Mouse (Mus musculus) left cerebral cortex, postnatal 4 days (tissue): ENCODE measurements around the gene Dlx3. TPM values are rescaled to one million over a fixed set of nuclear protein-coding genes. Genes with fewer than 3 reads are reported as not detected.

Experiments used
- DNase-seq: peaks from one replicate; pipeline ENCODE4 v3.0.0-alpha.2; 2022
- intact Hi-C: fragments of 180-260 bp; cut with DNase I; formaldehyde crosslinking; loops from one replicate; pipeline ENCODE4 v1.15.1; 2025
- total RNA-seq, 2 experiments: library from RNA; stranded (reverse); gene quantifications; 2 replicates each; pipeline ENCODE4 v1.2.3; 2021

Gene Dlx3
- total RNA-seq, 2 experiments from 2014 or later: not detected

DNA sequence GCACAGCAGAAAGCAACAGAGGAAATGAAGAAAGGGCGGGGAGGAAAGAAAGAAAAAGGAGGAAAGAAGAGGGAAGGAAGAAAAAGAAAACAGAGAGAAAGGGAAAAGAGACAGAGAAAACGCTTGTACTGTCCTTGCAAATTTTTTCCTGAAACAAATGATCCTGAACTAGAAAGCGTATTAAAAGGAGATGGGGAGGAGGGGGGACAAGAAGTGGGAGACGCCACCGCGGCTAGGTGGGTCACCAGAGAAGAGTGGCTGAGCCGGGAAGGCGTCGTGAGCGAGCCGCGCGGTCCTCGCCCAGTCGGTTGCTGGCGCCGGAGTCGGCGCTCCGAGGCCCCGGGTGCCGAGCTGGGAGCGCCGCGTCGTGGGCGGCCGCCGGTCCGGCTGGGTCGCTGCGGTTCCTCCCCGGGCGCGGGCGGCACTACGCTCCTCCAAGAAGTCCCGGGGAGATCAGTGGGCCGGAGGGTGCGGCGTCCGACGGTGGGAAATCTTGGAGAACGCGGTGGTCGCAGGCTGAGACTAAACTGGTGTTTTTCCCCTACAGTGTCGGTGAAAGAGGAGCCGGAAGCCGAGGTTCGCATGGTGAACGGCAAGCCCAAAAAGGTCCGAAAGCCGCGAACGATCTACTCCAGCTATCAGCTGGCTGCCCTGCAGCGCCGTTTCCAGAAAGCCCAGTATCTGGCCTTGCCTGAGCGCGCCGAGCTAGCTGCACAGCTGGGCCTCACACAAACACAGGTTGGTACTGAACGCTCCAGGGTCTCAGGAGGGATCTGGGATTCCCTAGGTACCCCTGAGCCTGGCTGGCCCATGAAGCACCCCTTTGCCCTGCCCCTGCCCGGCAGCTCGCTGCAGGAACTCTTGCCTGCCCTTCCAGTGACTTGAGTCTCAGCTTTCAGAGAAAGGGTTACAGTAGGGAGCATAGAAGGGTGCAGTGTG lies 1.5 kb downstream of the Dlx3 start:
- no peak for DNase-seq
- intact Hi-C loops: no loop called here

DNA sequence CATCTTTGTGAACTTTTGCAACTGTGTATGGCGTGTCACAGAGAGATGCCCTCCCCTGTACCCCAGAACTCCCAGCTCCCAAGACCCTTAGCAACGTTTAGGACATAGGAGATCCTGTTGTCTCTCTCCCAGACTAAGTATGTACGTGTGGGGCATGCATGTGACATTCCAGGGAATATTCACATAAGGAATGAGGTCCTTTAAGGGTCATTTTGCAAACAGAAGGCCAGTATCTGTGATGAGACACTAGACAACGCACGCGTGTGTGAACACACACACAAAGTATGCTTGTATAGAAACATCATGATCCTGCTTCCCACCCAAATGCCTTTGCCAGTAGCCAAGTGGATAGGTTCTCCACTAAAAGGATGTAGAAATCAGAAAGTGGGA lies 2.2 kb downstream of the Dlx3 start:
- no peak for DNase-seq
- intact Hi-C loops: no loop called here

DNA sequence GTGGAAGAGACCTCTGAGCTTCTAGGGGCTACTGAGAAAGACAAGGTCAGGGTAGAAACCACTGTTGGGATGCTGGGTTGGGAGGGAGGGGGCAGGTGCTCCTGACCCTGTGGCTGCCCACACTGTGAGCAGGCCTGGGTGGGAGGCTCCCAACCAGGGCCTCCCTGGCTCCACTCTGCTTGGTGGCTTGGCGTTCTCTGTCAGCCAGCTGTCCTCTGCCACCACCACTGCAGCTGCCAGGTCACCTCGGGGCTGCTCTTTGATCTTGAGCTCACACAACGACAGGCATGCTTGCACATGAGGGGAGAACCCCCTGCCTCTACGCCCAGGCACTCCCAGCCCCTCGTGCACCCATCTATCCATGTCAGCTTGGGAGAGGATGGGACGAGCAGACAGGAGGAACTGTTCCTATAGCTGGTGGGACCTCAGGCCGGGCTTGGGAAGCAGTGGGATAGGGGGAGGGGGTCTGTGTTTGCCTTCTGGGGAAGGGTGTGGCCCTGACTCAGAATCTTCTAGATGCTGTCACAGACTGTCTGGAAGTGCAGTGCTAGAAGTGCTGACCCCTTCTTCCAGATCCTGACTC lies 5.5 kb downstream of the Dlx3 start:
- intact Hi-C loops: no loop called here
- no peak for DNase-seq

DNA sequence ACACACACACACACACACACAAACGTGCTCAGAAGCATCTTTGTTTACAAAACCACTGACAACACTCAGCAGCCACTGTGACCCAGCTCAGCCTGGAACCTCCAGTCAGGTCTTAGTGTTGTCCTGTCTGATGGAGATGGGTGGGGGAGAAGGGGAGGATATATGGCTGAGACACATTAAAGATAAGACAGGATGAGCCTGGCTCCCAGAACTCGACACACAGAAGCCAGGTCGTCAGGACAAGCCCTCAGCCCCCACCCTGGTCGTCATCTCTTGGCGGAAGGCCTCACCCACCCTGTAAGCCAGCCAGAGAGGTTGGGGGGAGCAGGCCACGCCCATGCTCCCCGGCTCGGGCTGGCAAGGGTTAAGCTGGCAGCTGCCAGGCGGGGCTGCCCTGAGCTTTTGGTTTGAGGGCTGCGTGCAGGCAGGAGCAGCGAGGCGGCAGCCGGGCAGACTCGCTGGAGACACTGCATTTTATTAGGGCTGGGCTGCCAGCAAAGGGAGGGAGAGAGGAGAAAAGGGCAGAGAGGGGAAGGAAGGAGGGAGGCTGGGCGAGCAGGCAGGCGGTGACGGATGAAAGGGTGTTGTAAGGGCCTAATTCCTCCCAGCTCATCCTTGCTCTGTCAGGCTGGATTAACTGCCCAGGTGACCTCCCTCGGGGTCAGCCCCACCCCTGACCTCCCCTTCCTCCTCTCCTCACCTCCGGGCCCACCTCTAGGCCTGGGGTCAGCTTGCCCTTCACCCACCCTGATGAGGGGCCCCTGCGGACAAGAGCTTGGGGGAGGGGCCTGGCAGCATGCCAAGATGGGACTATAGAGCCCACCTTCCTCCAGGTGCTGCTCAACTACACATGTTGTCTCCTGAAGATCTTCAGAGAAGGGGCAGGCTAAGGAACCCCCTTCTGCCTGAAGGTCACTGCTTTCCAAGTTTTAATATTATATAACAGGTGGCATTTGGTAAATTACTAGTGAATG lies 6.6 kb downstream of the Dlx3 start:
- peak; percentile 78 for DNase-seq
- intact Hi-C loops: no loop called here

DNA sequence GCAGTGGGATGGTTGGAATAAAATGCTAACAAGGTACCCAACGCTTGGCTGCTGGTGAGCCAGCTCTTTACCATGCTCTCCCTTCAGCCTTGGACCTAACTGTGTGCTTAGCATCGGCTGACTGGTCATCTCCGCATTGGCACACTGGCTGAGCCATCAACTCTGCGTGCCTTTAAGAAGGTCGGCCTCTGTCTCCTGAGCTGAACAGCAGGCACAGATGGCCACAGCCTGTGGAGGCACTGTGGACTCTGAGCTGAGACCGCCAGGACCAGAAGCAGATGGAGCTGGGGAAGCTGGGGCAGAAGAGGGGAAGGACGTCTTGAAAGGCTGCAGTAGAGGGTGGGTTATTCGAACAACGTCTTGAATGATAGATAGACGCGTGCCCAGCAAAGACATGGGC lies 8.4 kb downstream of the Dlx3 start:
- DNase-seq: peak; percentile 71

DNA sequence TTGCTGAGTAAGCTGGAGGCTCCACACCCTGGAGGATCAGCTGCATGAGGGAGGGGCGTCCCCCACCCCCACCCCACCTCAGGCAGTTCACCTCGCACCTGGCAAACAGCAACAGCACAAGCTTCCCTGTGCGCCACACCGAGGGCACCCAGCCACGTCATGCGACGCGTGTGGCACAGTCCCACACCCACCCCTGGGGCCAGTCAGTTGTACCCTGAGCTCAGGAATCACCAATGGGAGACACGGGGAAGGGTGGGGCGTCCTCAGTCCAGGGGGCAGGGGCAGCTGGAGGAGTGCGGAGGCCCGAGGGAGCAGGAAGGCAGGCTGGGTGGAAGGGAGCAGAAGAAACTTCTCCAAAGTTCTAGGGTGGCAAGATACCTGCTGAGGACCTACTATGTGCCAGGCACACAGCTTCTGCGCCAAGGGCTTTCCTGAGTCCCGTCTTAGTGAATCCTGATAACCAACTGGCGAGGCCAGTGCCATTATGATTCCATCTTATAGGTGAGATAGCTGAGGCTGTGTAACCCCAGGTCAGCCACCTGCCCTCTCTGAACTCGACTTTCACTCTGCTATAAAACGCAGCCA lies 10.8 kb downstream of the Dlx3 start:
- intact Hi-C loops: no loop called here
- DNase-seq: no peak

More for the DNA sequence above, 8.4 kb downstream of the Dlx3 start:
- intact Hi-C loops: no loop called here

DNA sequence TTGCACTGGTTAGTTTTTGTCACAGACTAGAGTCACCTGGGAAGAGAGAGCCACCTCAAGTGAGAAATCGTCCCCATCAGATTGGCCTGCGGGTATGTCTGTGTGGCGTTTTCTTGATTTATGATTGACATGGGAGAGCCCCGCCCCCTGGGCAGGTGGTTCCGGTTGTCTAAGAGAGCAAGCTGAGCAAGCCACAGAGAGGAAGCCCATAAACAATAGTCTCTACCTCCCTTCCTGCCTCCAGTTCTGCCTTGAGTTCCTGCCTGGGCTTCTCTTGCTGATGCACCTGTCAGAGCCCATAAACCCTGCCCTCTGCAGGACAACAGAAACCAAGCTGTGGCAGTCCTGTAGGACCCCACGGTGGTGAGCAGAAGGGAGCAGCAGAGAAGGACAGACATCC lies 13.4 kb downstream of the Dlx3 start:
- intact Hi-C loops: no loop called here
- no peak for DNase-seq

DNA sequence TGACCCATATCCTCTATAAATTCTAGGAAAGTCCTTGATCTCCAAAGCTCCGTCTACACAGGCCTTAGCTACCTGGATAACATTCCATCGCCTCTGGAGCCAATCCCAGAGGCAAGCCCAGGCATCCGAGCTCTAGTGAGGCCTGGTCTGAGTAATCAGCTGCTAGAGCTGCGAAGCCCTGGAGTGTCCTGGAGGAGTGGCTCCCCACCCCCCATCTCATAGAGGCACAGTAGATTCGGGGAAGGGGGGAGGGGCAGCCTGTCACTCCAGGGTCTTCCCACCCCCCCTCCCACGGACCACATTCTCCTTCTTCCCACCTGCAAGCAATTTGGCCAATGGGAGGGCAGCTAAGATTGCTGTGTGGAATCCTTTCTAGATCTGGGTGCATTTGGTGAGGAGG lies 17.4 kb downstream of the Dlx3 start:
- no peak for DNase-seq
- intact Hi-C loops: no loop called here

DNA sequence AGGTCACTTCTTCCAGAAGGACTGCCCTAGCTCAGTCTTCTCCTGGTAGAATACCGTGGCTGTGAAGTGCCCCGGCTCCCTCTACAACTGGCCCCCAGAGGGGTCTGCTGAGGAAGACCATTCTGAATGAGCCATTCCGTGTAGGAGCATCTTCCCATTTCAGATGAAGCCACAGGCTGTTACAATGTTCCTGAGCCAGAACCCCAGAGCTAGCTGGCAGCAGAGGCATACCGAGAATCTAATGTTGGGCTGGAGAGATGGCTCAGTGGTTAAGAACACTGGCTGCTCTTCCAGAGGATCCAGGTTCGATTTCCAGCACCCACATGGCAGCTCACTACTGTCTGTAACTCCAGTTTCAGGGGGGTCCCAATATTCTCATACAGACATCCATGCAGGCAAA lies 20.0 kb downstream of the Dlx3 start:
- no peak for DNase-seq
- intact Hi-C loops: no loop called here

DNA sequence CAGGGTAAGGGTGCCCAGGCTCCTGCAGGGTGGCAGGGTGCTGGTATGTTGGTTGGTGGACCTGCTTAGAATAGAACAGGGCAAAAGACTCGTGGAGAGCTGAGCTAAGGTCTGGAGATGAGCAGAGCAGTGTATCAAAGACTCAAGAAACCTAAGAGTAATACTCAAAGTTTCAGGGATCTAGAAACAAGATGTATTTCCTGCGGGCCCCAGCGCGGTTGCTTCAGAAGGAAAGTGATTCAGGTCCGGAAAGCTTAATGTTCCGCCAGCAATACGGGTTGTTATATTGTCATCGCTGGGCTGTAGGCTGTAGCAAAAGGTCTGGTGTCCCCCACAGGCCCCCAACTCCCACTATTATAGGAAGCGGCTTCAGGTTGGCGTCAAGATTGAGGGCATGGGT lies 22.3 kb downstream of the Dlx3 start:
- intact Hi-C loops: no loop called here
- no peak for DNase-seq

DNA sequence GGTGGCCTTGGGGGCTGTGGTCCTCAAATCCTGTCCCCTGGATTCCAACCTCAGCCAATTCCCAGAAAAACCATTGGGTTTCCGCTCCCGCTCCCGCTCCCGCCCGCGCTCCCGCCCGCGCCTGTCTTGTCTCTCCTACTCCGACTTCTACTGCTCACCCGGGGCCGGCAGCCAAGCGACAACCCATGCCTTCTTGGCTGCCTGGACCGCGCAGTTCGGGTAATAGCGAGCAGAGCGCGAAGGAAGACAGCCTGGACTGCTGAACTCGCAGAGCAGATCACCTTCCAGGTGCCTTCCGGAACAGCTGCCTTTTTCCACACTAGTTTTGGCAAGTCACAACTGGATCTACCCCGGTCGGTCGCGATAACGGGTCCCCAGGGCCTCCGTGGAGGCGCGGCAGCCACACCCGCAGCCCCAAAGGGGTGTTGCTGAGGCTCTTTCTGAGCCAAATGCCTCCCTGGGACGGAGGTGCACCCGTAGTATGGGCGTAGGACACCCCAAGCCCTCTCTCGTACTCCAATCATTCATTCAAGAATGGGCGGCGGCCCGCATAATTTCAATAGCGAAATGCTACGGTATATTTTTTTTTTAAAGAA lies 23.2 kb downstream of the Dlx3 start:
- intact Hi-C loops: no loop called here
- peak; percentile 51 for DNase-seq

DNA sequence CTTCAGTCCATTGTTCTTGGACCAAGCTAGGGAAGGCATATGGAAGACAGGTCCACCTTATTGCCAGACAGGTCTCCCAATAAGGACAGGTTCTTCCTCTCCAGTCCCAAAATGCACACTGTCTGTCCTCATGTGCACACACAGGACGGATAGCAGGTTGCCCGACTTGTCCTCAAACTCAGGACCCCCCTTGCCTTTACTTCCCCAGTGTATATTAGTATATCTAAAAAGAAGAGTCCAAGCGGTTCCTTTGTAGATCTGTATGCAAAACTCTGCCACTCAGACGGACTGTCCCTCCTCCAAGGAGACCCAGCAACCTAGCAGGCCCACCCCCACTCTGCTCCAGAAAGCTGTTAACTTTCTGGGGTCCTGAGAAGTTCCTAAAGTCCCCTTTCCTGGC lies 23.7 kb downstream of the Dlx3 start:
- DNase-seq: no peak
- intact Hi-C loops: no loop called here

DNA sequence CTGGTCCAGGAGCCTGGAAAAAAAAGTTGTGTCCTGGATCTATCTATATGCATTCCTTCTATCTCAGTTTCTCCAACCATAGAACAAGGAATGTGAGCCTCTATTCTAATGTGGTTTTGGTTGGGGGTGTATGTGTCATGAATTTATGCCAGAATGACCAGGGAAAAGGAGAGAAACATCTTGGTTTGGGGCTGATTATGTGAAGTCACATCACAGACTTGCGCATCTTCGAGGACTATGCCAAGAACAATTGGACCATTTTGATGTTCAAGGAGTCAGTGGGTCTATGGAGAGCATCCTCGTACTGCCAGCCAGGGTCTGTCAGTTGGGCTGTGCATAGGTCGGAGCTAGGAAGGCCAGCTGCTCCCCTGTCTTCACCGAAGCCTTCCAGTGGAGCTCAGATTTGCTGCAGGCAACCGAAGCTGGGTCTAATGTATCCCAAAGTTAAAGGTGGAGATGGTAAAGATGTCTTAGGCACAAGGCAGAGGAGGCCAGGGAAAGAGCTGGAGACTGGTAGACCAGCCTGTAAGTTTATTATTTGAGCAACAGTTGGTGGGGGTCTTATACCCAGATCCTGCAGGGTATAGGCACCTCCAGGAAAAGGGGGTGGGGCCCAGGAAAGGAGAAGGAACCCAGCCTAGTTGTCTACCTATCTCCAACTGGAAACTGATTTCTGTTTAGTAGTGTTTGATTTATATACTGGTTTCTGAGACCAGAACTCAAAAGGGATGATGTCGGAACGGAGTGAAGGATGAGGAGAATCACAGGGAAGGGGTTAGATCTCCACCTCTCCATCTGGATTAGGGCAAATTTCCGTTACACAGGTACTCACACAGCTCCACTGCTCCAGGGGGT lies 24.4 kb downstream of the Dlx3 start:
- intact Hi-C loops: no loop called here
- DNase-seq: no peak

DNA sequence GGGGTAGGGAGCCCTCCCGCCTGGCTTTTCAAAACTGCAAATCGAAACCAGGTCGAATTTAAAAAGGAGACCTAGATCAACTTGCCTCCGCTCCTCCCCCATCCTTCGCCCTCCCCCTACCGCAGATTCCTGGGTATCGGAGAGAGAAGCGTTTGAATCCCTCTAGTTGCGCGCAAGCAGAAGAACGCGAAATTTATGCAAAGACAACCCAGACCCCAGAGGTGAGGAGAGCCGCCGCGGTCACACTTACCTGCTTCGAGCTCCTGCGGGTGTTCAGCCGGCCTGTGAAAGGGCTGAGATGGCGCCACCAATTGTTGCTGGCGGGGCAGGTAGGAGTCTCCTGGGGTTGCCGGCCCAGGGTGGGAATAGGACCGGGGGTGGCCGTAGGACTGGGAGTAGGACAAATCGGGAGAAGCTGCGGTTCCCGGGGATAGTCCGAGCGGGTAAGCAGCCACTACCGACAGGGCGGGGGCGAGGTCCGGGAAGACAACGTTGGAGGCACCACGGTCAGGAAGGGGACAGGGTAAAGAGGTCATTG lies 25.1 kb downstream of the Dlx3 start:
- no peak for DNase-seq
- intact Hi-C loops: no loop called here

DNA sequence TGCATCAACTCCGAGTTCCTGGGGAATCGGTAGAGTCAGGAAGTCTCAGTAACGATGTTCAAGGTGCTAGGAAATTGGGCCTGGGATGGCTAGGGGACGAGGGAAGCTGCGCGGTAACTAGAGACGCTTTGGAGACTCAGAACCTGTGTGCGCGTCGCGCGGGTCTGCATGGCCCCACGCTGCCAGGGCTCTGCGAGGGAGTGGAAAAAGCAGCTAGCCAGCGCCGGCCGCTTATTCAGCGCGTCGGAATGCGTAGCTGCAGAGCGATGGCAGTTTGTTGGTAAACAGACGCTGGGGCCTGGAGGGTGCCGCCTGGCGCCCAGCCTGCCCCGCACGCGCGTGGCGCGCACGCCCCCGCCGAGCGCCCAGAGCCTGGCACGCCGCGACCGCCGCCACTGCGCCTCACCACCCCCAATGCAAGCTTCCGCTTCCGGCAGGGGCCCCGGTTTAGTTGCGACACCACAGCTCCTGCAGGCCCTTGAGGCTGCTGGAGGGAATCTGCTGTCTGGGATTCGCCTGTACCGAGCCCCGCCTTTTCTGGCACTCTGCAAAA lies 26.0 kb downstream of the Dlx3 start, which contains the start of gene Dlx4:
Dlx4 (minus strand) TSS at position 413 of the 553 bp plus-strand sequence.
- peak; percentile 50 for DNase-seq
- intact Hi-C loops: no loop called here

DNA sequence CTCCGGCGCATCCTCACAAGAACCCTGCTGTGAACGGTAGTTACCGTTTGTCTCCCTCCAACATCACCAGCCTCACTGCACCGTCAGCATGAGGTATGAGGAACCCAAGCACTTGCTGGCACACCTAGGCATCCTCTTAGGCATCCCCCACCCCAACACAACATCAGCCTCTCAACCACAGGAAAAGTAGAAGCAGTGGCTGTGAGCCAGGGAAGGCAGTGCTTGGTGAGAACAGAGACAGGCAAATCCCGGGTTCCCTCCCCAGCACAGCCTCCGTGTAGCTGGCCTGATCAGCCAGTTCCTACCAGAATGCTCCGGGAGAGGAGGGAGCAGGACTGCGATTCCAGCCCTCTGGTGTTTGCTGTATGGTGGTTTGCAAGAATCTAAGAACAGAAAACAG lies 28.8 kb downstream of the Dlx3 start:
- DNase-seq: no peak
- intact Hi-C loops: no loop called here

DNA sequence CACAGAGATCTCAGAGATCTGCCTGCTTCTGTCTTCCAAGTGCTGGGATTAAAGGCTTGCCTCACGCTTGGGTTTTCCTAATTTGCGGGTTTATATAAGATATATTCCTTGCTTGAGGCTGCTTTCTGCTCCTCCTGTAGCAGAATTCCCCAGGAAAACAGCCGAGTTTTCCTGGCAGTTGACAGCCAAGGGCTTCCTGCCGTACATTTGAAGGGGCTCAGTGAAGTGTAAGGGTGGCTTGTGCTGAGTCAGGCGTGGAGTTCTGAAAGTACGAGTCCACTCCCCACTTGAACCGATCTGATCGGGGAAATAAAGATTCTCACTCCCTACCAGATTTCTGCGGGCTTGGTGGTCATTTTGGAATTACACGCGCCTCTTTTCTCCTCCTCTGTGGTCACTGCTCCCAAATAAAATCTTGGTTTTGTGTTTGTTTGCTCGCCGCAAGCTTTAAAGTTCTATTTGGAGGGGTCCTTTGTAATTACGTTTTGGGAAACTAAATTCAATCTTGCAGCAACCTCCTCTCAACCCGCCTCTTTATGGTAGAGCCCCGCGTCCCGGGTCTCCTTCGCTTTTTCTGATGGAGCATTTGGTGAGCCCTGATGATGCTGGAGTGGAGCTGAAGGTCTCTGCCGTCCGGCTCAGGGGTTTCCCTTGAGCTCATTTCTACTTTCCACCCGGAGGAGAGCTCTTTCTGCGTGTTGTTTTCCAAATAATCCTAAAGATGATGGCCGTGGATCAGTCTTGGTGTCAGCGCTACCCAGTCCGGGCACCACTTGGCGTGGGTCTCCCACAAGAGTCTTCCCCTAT lies 29.7 kb downstream of the Dlx3 start:
- DNase-seq: no peak
- intact Hi-C loops: no loop called here
